Mouse (Mus musculus) spleen, adult 2 months (tissue): ENCODE measurements around the gene Negr1. TPM values are rescaled to one million over a fixed set of nuclear protein-coding genes. Genes with fewer than 3 reads are reported as not detected.

ENCODE experiments used
- DNase-seq, 2 experiments: peaks; one replicate each; pipeline versions ENCODE4 v3.0.0 to v3.0.0-alpha.2; 2012 to 2021; ENCODE audit warnings: low spot score in 2 of 2, low read depth in 1 of 2
- H3K27ac ChIP-seq: fragments of 200-500 bp; 2 replicates; pipeline ENCODE4 v1.5.1; 2012; ENCODE audit warnings: low read length, inconsistent platforms; ENCODE audit not compliant: insufficient read depth
- H3K27me3 ChIP-seq: fragments of 200-500 bp; 2 replicates; pipeline ENCODE4 v1.6.1; 2012; ENCODE audit warnings: mild to moderate bottlenecking, moderate library complexity, low read length, inconsistent platforms; ENCODE audit not compliant: control insufficient read depth, insufficient read depth
- H3K36me3 ChIP-seq: fragments of 200-500 bp; 2 replicates; pipeline ENCODE4 v1.6.1; 2012; ENCODE audit warnings: mild to moderate bottlenecking, low read length, inconsistent platforms; ENCODE audit not compliant: control insufficient read depth, insufficient read depth
- H3K4me1 ChIP-seq: fragments of 200-500 bp; 2 replicates; pipeline ENCODE4 v1.6.1; 2011; ENCODE audit warnings: inconsistent platforms; ENCODE audit not compliant: control insufficient read depth, insufficient read depth, insufficient read length
- H3K4me3 ChIP-seq: fragments of 200-500 bp; 2 replicates; pipeline ENCODE4 v1.5.1; 2011; ENCODE audit warnings: mild to moderate bottlenecking, inconsistent platforms; ENCODE audit not compliant: insufficient read depth, insufficient read length; ENCODE audit errors: extremely low read depth
- CTCF ChIP-seq: fragments of 200-500 bp; IDR thresholded peaks from 2 replicates; pipeline ENCODE4 v1.5.1; 2011; ENCODE audit warnings: mild to moderate bottlenecking, inconsistent platforms; ENCODE audit not compliant: insufficient read depth, insufficient read length, insufficient replicate concordance; ENCODE audit errors: extremely low read depth
- POLR2A ChIP-seq: fragments of 200-500 bp; IDR thresholded peaks from 2 replicates; pipeline ENCODE4 v1.6.1; 2011; ENCODE audit warnings: low read depth, low read length, inconsistent platforms
- WGBS: fragments of 180-500 bp; shearing (Covaris S2); methylation state at CpG from one replicate; pipeline ENCODE4 v1.1.7; 2018; 5-methylcytosine and 5-hydroxymethylcytosine counted together
- polyA plus RNA-seq: library from polyadenylated mRNA; depleted of rRNA; stranded (reverse); fragments of >200 nt; gene quantifications from 2 replicates; pipeline ENCODE4 v1.2.3, GENCODE M21; 2012

Negr1 gene
- polyA plus RNA-seq, 1 experiment: 0.05 TPM

- 55% methylated on average over 2 of the region's 2 CpGs for WGBS
- no peaks in the 10 kb centered on the region for H3K36me3 ChIP-seq
- no peak for DNase-seq
- no peaks in the 10 kb centered on the region for H3K4me1 ChIP-seq
- no peaks in the 10 kb centered on the region for H3K27me3 ChIP-seq
- no peak overlapping the region for H3K27ac ChIP-seq
- no peak overlapping the region for H3K4me3 ChIP-seq
- no peak for TF ChIP-seq POLR2A
Measured at GRCm38 (mm10) chr3:156766171-156766845, 204.7 kb downstream of the Negr1 start.

DNA sequence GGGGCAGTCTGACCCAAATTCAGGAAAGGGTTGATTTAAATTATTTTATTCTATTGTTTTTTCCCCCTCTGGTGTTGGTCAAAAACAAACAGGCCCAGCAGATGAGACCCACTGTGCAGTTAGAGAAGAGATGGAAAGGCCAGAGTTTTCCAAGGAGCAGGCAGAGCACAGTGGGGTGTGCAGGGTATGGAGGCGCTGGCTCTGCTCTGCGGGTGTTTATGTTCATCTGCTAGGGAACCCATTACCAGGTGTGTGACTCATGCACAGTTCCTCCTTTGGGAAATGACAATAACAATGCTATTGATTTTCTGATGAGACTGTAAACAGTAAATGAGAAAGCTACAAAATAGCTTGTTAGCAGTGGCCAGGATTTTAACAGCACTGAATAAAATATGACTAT is 210.0 kb downstream of the Negr1 start:
- H3K36me3 ChIP-seq: no peaks in the 10 kb centered on the region
- H3K27me3 ChIP-seq: no peaks in the 10 kb centered on the region
- no peaks in the 10 kb centered on the region for H3K4me1 ChIP-seq
- WGBS: 89% methylated on average over 2 of the region's 2 CpGs
- no peak overlapping the region for H3K4me3 ChIP-seq
- TF ChIP-seq CTCF (no peak), POLR2A (no peak)
- no peak for DNase-seq
- no peak overlapping the region for H3K27ac ChIP-seq

- DNase-seq: no peak
- Histone ChIP-seq H3K27ac (no peak overlapping the region), H3K27me3 (no peaks in the 10 kb centered on the region), H3K36me3 (no peaks in the 10 kb centered on the region), H3K4me3 (no peak overlapping the region), H3K4me1 (no peaks in the 10 kb centered on the region)
- no peak for TF ChIP-seq POLR2A
- no peak for TF ChIP-seq CTCF
- WGBS: 51% methylated on average over 1 of the region's 1 CpGs
Measured at GRCm38 (mm10) chr3:156772057-156772456, 210.5 kb downstream of the Negr1 start.

DNA sequence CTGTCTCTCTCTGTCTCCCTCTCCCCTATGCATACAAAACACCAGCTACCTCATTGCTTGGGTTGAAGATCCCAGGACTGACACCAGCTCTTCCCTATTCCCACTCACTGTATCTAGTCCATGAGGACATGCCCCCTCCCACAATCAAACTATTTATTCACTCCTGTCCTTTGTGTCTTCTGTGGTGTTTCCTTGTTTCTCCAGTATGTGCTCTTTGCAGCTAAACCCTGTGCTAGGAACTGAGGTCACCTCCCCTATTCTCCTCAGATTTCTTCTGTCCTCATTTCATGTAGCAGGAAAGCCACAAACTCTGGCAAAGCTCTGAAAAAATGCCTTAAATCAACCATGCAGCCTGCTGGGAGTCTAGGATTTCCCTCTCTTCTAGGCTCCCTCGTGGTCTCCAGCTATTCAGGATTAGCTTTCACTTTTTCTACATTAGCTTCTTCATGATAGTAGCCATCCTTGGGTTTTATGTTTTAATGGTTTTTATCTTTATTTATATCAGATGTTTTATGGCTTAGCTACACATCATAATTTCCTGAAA is 222.8 kb downstream of the Negr1 start:
- H3K4me1 ChIP-seq: no peaks in the 10 kb centered on the region
- TF ChIP-seq CTCF (no peak), POLR2A (no peak)
- 26% methylated on average over 1 of the region's 1 CpGs for WGBS
- H3K27me3 ChIP-seq: no peaks in the 10 kb centered on the region
- no peaks in the 10 kb centered on the region for H3K36me3 ChIP-seq
- no peak overlapping the region for H3K27ac ChIP-seq
- no peak for DNase-seq
- no peak overlapping the region for H3K4me3 ChIP-seq

GRCm38 (mm10) chr3:156786355-156786754 is 224.8 kb downstream of the Negr1 start:
- TF ChIP-seq CTCF (no peak), POLR2A (no peak)
- 54% methylated on average over 1 of the region's 1 CpGs for WGBS
- no peaks in the 10 kb centered on the region for H3K27me3 ChIP-seq
- H3K4me3 ChIP-seq: no peak overlapping the region
- no peak overlapping the region for H3K27ac ChIP-seq
- no peak for DNase-seq
- no peaks in the 10 kb centered on the region for H3K4me1 ChIP-seq
- no peaks in the 10 kb centered on the region for H3K36me3 ChIP-seq

DNA sequence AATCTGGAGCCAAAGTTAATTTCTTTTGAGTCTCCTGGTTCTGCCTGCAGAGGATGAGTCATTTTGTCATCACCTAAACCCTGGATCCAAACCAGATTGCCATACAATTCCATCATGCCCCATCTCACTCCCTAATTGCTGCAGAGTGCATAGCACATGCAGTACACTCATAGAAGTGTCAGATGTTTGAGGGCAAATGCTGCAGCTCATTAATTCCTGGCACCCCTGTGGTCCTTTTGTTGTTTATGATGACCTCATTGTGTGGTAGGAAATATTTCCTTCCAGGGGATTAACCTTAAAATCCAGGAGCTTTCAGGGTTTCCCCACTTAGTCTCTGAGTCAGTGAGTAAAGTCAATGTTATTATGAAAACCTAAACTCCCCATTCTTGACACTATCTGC is 229.6 kb downstream of the Negr1 start:
- no peak overlapping the region for H3K27ac ChIP-seq
- H3K4me1 ChIP-seq: no peaks in the 10 kb centered on the region
- no peak for DNase-seq
- TF ChIP-seq CTCF (no peak), POLR2A (no peak)
- H3K4me3 ChIP-seq: no peak overlapping the region
- H3K27me3 ChIP-seq: no peaks in the 10 kb centered on the region
- H3K36me3 ChIP-seq: no peaks in the 10 kb centered on the region

DNA sequence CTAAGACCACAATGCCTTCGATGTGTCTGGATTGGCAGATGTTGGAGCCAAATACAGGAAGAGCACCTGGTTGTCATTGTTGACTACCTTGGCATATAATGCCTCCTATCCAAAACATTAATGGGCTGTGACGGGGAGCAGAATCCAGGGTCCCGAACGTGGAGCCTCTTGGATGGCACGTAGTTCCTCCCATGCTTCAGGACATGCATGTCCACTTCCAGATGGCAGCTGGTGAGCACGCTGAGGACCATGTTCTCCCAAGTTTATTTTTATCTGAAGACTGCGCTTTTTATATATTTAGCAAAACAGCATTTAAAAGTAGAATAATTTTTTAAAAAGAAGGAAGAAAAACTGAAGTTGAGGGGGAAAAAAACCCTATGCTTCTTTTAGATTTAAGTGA is 231.1 kb downstream of the Negr1 start:
- Histone ChIP-seq H3K36me3 (no peaks in the 10 kb centered on the region), H3K27me3 (no peaks in the 10 kb centered on the region), H3K4me1 (no peaks in the 10 kb centered on the region), H3K4me3 (no peak overlapping the region), H3K27ac (no peak overlapping the region)
- WGBS: 90% methylated on average over 7 of the region's 7 CpGs
- no peak for DNase-seq
- TF ChIP-seq POLR2A (no peak), CTCF (no peak)
